Mouse (Mus musculus) heart, embryonic 14.5 days (tissue): ENCODE data around the gene Brf1. TPM values are rescaled to one million over a fixed set of nuclear protein-coding genes. Genes with fewer than 3 reads are reported as not detected.

ENCODE experiments used
- ATAC-seq: fragments of 200-750 bp; cut with Nextera tagmentation; 2 replicates; pipeline ENCODE4 v1.8.0; 2017; ENCODE audit warnings: low read depth, moderate TSS enrichment; ENCODE audit not compliant: insufficient number of reproducible peaks, insufficient read depth, low FRiP score
- H3K27ac ChIP-seq, 2 experiments: fragments of 200-500 bp in 1 of 2; fragments of 300-500 bp in 1 of 2; sonication (generic) in 1 of 2; replicated peaks in 1 of 2; 2 replicates each; pipeline ENCODE4 v1.5.1; 2012 to 2014; ENCODE audit warnings: low read depth in 2 of 2, low read length in 2 of 2, control low read depth in 1 of 2, mild to moderate bottlenecking in 1 of 2, mixed read lengths in 1 of 2; ENCODE audit not compliant: control insufficient read depth in 1 of 2, insufficient read depth in 1 of 2
- H3K27me3 ChIP-seq: fragments of 300-500 bp; sonication (generic); 2 replicates; pipeline ENCODE4 v1.6.1; 2014; ENCODE audit warnings: mild to moderate bottlenecking, low read length, control low read depth; ENCODE audit not compliant: control insufficient read depth, insufficient read depth
- H3K36me3 ChIP-seq: fragments of 300-500 bp; sonication (generic); 2 replicates; pipeline ENCODE4 v1.6.1; 2014; ENCODE audit warnings: mild to moderate bottlenecking, control low read depth, low read length, mixed read lengths; ENCODE audit not compliant: control insufficient read depth, insufficient read depth
- H3K4me1 ChIP-seq, 2 experiments: fragments of 200-500 bp in 1 of 2; fragments of 300-500 bp in 1 of 2; sonication (generic) in 1 of 2; 2 replicates each; pipeline ENCODE4 v1.6.1; 2012 to 2014; ENCODE audit warnings: low read length in 2 of 2, control low read depth in 1 of 2, mixed read lengths in 1 of 2; ENCODE audit not compliant: control insufficient read depth in 2 of 2, insufficient read depth in 2 of 2
- H3K4me2 ChIP-seq: fragments of 300-500 bp; sonication (generic); 2 replicates; pipeline ENCODE4 v1.6.1; 2014; ENCODE audit warnings: mild to moderate bottlenecking, low read length
- H3K4me3 ChIP-seq, 2 experiments: fragments of 200-500 bp in 1 of 2; fragments of 300-500 bp in 1 of 2; sonication (generic) in 1 of 2; 2 replicates each; pipeline ENCODE4 v1.5.1; 2012 to 2014; ENCODE audit warnings: low read length in 2 of 2, mild to moderate bottlenecking in 2 of 2, control low read depth in 1 of 2, low read depth in 1 of 2, moderate library complexity in 1 of 2; ENCODE audit not compliant: control insufficient read depth in 1 of 2, insufficient read depth in 1 of 2
- H3K9ac ChIP-seq: fragments of 300-500 bp; sonication (generic); 2 replicates; pipeline ENCODE4 v1.6.1; 2014; ENCODE audit warnings: mild to moderate bottlenecking, low read length
- H3K9me3 ChIP-seq: fragments of 300-500 bp; sonication (generic); 2 replicates; pipeline ENCODE4 v1.6.1; 2016; ENCODE audit warnings: low read length, control low read depth; ENCODE audit not compliant: control insufficient read depth
- whole genome bisulfite sequencing: fragments of 180-500 bp; shearing (Covaris S2); extraction: QIAGEN DNeasy Blood & Tissue Kit; methylation state at CpG from one replicate; pipeline ENCODE4 v1.1.7; 2014; 5-methylcytosine and 5-hydroxymethylcytosine counted together
- microRNA-seq: library from miRNA; unstranded; fragments of <30 nt; microRNA quantifications from one replicate; pipeline ENCODE4, GENCODE M21; 2016
- polyA plus RNA-seq: library from polyadenylated mRNA; unstranded; fragments of >200 nt; fragmentation: Nextera tagmentation; extraction: Ambion mirVana; gene quantifications from 2 replicates; pipeline ENCODE4 v1.2.1, GENCODE M21; 2014

The Brf1 gene
- polyA plus RNA-seq, 1 experiment from 2014 or later: 40.5 TPM

GRCm38 (mm10) chr12:112911701-112912100, 88.8 kb downstream of the Brf1 start:
- no peak for ATAC-seq
- Histone ChIP-seq H3K27me3 (no peaks in the 10 kb centered on the region), H3K27ac (no peak overlapping the region), H3K9me3 (no peaks in the 10 kb centered on the region), H3K4me2 (no peak overlapping the region), H3K36me3 (peaks cover 51% of the 10 kb centered on the region), H3K4me3 (no peak overlapping the region), H3K4me1 (peaks cover 0 to 1% of the 10 kb centered on the region in 2 experiments; a peak in 2 of 4 replicates), H3K9ac (no peak overlapping the region)
- WGBS: 85% methylated on average over 17 of the region's 17 CpGs

Small RNAs within 50 kb of the gene (microRNA-seq; reads per million reads assigned to microRNA genes)
- not detected for gene Mir6941

Other genes starting within 250 kb of the Brf1 start
- 6.0 and 6.8 TPM in 2 replicates for gene Pld4, start 240.0 kb downstream of the Brf1 start, polyA plus RNA-seq
- gene Ahnak2, start 198.0 kb downstream of the Brf1 start, polyA plus RNA-seq: 1.9 and 3.1 TPM in 2 replicates
- gene Clba1, start 191.8 kb downstream of the Brf1 start, polyA plus RNA-seq: 7.1 and 7.9 TPM in 2 replicates
- gene Cdca4, start 171.3 kb downstream of the Brf1 start, polyA plus RNA-seq: 40.4 and 42.0 TPM in 2 replicates
- gene Gpr132, start 132.5 kb downstream of the Brf1 start, polyA plus RNA-seq: 0.08 and 0.15 TPM in 2 replicates
- 3.4 and 4.7 TPM in 2 replicates for gene Jag2, start 70.9 kb downstream of the Brf1 start, polyA plus RNA-seq
- 44.2 and 53.9 TPM in 2 replicates for gene Nudt14, start 58.6 kb downstream of the Brf1 start, polyA plus RNA-seq
- gene Btbd6, start 24.2 kb downstream of the Brf1 start, polyA plus RNA-seq: 19.4 and 25.9 TPM in 2 replicates
- 7.1 and 7.6 TPM in 2 replicates for gene Pacs2, start 13.8 kb upstream of the Brf1 start, polyA plus RNA-seq
- gene Tex22, start 73.8 kb upstream of the Brf1 start, polyA plus RNA-seq: not detected in 2 replicates
- gene Mta1, start 97.6 kb upstream of the Brf1 start, polyA plus RNA-seq: 14.6 and 15.5 TPM in 2 replicates
- 1,706 and 1,786 TPM in 2 replicates for gene Crip2, start 139.5 kb upstream of the Brf1 start, polyA plus RNA-seq
- gene Crip1, start 145.6 kb upstream of the Brf1 start, polyA plus RNA-seq: 586 and 589 TPM in 2 replicates
- gene Tedc1, start 155.7 kb upstream of the Brf1 start, polyA plus RNA-seq: 13.3 and 17.5 TPM in 2 replicates
- 1.1 and 1.2 TPM in 2 replicates for gene Tmem121, start 185.2 kb upstream of the Brf1 start, polyA plus RNA-seq